Mouse (Mus musculus) ES-Bruce4 (cell line): ENCODE results near the gene Xntrpc.

ENCODE experiments used
- CTCF ChIP-seq: IDR thresholded peaks from one replicate; pipeline ENCODE4 v1.8.1; 2011; ENCODE audit warnings: low read depth, low read length
- EP300 ChIP-seq: IDR thresholded peaks from 2 replicates; pipeline ENCODE4 v1.6.1; 2011; ENCODE audit warnings: low read depth, low read length; ENCODE audit not compliant: insufficient read depth
- POLR2A ChIP-seq: IDR thresholded peaks from one replicate; pipeline ENCODE4 v1.8.1; 2011; ENCODE audit warnings: low read length; ENCODE audit not compliant: insufficient read depth

DNA sequence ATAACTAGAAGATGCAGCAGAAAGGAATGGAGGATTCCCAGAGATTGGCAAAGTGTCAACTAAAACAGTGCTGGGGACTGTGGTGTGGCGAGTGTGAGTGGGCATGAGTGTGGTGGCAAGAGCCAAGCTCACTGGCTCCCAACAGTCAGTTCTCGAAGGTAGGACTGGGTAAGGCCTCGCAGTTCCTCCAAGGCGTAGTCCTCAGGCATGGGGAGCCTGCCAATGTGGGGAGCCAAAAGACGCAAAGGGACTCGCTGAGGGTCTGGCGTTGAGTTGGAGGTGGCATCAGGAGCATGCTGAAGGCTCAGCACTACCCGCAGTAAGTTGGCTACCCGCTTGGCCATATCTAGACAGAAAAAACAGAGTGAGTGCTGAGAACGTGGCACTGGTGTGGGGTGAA, 54.8 kb downstream of the Xntrpc start:
- TF ChIP-seq CTCF (no peak), EP300 (no peak), POLR2A (no peak)
